Mouse (Mus musculus): ENCODE measurements around the gene Poldip2.

- TF ChIP-seq CTCF (conservative IDR thresholded peaks at IDR 0.05 in 1 of 2, IDR thresholded peaks at IDR 0.05 in 1 of 2; ENCODE audit: low read depth in 2 of 2, low read length in 2 of 2) (no peak), POLR2A (IDR thresholded peaks at IDR 0.05; ENCODE audit: low read depth, low read length) (no peak), RCOR1 (conservative IDR thresholded peaks at IDR 0.05; ENCODE audit: low read depth, low read length) (no peak)
Measured at GRCm38 (mm10) chr11:78513106-78513790, 1.3 kb downstream of the Poldip2 start.
